Mouse (Mus musculus) neural tube, embryonic 13.5 days (tissue): Measurements from ENCODE around the gene Chrna5. TPM values are rescaled to one million over a fixed set of nuclear protein-coding genes. Genes with fewer than 3 reads are reported as not detected.

Experiments used
- polyA plus RNA-seq: library from polyadenylated mRNA; unstranded; fragments of >200 nt; fragmentation: Nextera tagmentation; extraction: Ambion mirVana; gene quantifications from 2 replicates; pipeline ENCODE4 v1.2.1, GENCODE M21; 2015

The Chrna5 gene
- polyA plus RNA-seq, 1 experiment from 2014 or later, result 5.8 TPM

Other genes with a start within 250 kb of the Chrna5 start
- 94.3 and 96.3 TPM in 2 replicates for gene Wdr61, start 246.4 kb upstream of the Chrna5 start, polyA plus RNA-seq
- 578 and 623 TPM in 2 replicates for gene Crabp1, start 216.1 kb upstream of the Chrna5 start, polyA plus RNA-seq
- 42.9 and 48.0 TPM in 2 replicates for gene Ireb2, start 117.1 kb upstream of the Chrna5 start, polyA plus RNA-seq
- gene Hykk, start 63.6 kb upstream of the Chrna5 start, polyA plus RNA-seq, result 2.7 and 3.3 TPM in 2 replicates
- gene Psma4, start 30.1 kb upstream of the Chrna5 start, polyA plus RNA-seq, result 316 and 329 TPM in 2 replicates
- gene AY074887, start 29.9 kb upstream of the Chrna5 start, polyA plus RNA-seq, result 0.35 and 1.4 TPM in 2 replicates
- gene Chrna3, start 45.7 kb downstream of the Chrna5 start, polyA plus RNA-seq, result 25.5 and 27.1 TPM in 2 replicates
- gene Chrnb4, start 67.9 kb downstream of the Chrna5 start, polyA plus RNA-seq, result 1.6 and 1.8 TPM in 2 replicates
- gene Ube2q2, start 168.0 kb downstream of the Chrna5 start, polyA plus RNA-seq, result 48.0 and 48.4 TPM in 2 replicates
- 79.9 and 80.1 TPM in 2 replicates for gene Fbxo22, start 228.0 kb downstream of the Chrna5 start, polyA plus RNA-seq